ENCODE assay signal across 8 mouse cellular contexts in the genomic region with DNA sequence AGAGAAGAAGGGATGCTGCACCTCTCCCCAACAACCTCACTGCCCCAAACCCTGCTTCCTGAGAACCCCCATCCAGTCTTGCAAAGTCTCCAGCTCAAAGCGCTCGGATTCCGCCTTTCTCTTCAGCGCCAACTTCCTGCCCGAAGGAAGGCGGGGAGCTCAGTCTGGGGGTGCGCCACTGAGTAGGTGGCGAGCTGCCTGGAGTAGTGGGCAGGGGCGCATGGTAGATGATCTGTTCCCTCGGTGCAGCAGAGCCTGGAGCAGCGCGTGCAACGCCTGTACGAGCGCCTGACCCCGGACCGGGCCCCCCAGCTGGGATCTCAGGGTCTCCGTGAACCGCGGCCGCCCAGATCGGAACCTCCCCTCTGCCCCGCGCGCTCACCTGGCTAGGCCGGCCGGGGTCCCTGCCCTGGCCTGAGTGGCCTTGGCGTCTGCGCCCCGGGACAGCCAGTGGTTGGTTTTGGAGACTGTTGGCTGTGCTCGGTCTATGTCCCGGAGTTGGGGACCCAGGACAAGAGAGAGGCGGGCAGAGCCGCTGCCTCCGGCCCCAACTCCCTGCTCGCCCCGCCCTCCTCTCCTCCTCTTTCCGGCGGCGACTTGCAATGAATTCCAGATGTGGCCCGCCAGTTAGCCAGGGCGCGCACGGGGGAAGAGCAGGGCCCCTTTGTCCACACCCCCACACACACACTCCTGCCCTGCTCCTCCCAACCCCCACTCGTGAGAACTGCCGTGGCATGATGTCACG. TPM values are rescaled to one million over a fixed set of nuclear protein-coding genes. Genes with fewer than 3 reads are reported as not detected.
DNase-seq lines count a peak whose midpoint lies in the region; ATAC-seq lines count a peak whose summit lies in the region.

A gene (minus strand): TSS at position 566 of the 745 bp plus-strand sequence.

- WGBS in embryonic facial prominence, embryonic 13.5 days: under 1% methylated on average over 47 of the region's 47 CpGs
- WGBS in limb, embryonic 15.5 days: under 1% methylated on average over 46 of the region's 47 CpGs
- WGBS in midbrain, embryonic 16.5 days: under 1% methylated on average over 47 of the region's 47 CpGs

- H3K4me1 ChIP-seq in embryonic facial prominence, embryonic 13.5 days: peaks cover 53% of the 10 kb centered on the region
- H3K4me1 ChIP-seq in limb, embryonic 15.5 days: peaks cover 57% of the 10 kb centered on the region
- H3K4me1 ChIP-seq in midbrain, embryonic 16.5 days (ENCODE audit: control insufficient read depth, insufficient read depth, low read length): peaks cover 11% of the 10 kb centered on the region; the same call in 1 of the 2 replicates

- H3K4me2 ChIP-seq in embryonic facial prominence, embryonic 13.5 days: peak within 1 kb of the TSS; percentile 90
- peak within 1 kb of the TSS; percentile 83 for H3K4me2 ChIP-seq in limb, embryonic 15.5 days
- peak within 1 kb of the TSS; percentile 98 for H3K4me2 ChIP-seq in midbrain, embryonic 16.5 days (ENCODE audit: low read length)

- H3K4me3 ChIP-seq in embryonic facial prominence, embryonic 13.5 days: peak within 1 kb of the TSS; percentile 90
- peak within 1 kb of the TSS; percentile 92 for H3K4me3 ChIP-seq in limb, embryonic 15.5 days
- H3K4me3 ChIP-seq in midbrain, embryonic 16.5 days (ENCODE audit: low read depth, low read length): peak within 1 kb of the TSS; percentile 81

- DNase-seq in layer of hippocampus, adult 11-12 months (ENCODE audit: low spot score): peak; percentile 59
- no peak for DNase-seq in layer of hippocampus, adult 9-10 months (ENCODE audit: low spot score)
- peak; percentile 90 to 93 for DNase-seq in heart, adult 18-20 months
- peak; percentile 74 for DNase-seq in kidney, adult 11 months
- peak; percentile 55 to 73 for DNase-seq in spleen, postnatal 10 days (ENCODE audit: low spot score in 2 of 2)

- H3K9ac ChIP-seq in embryonic facial prominence, embryonic 13.5 days: peak within 1 kb of the TSS; percentile 98
- peak within 1 kb of the TSS; percentile 98 for H3K9ac ChIP-seq in limb, embryonic 15.5 days
- H3K9ac ChIP-seq in midbrain, embryonic 16.5 days (ENCODE audit: low read depth, low read length): peak within 1 kb of the TSS; percentile 78

- no peaks in the 10 kb centered on the region for H3K36me3 ChIP-seq in embryonic facial prominence, embryonic 13.5 days
- no peaks in the 10 kb centered on the region for H3K36me3 ChIP-seq in limb, embryonic 15.5 days
- no peaks in the 10 kb centered on the region for H3K36me3 ChIP-seq in midbrain, embryonic 16.5 days (ENCODE audit: control insufficient read depth, insufficient read depth, low read length)

- no peaks in the 10 kb centered on the region for H3K9me3 ChIP-seq in embryonic facial prominence, embryonic 13.5 days
- H3K9me3 ChIP-seq in limb, embryonic 15.5 days: no peaks in the 10 kb centered on the region
- no peaks in the 10 kb centered on the region for H3K9me3 ChIP-seq in midbrain, embryonic 16.5 days (replicated peaks; ENCODE audit: control insufficient read depth, low read length, poor library complexity, severe bottlenecking)

- peak within 1 kb of the TSS; percentile 99 for H3K27ac ChIP-seq in embryonic facial prominence, embryonic 13.5 days
- H3K27ac ChIP-seq in limb, embryonic 15.5 days: peak within 1 kb of the TSS; percentile 99
- peak within 1 kb of the TSS; percentile 32; the same call in 1 of the 2 replicates for H3K27ac ChIP-seq in midbrain, embryonic 16.5 days (ENCODE audit: low read length)

- H3K27me3 ChIP-seq in embryonic facial prominence, embryonic 13.5 days: no peaks in the 10 kb centered on the region
- no peaks in the 10 kb centered on the region for H3K27me3 ChIP-seq in limb, embryonic 15.5 days
- no peaks in the 10 kb centered on the region for H3K27me3 ChIP-seq in midbrain, embryonic 16.5 days (ENCODE audit: control insufficient read depth, insufficient read depth, low read depth, low read length)

- ATAC-seq in embryonic facial prominence, embryonic 13.5 days (ENCODE audit: insufficient number of reproducible peaks, insufficient read depth, low FRiP score, low TSS enrichment, low read depth): peak; percentile 83
- peak; percentile 71 for ATAC-seq in limb, embryonic 15.5 days (ENCODE audit: insufficient number of reproducible peaks, low FRiP score, low TSS enrichment, low read depth)
- ATAC-seq in midbrain, embryonic 16.5 days: peak; percentile 61

RNA-seq across cellular contexts. Expression of the gene that starts here (rescaled TPM):
- 67.8 and 71.5 TPM in 2 replicates for polyA plus RNA-seq in embryonic facial prominence, embryonic 13.5 days (2015; fragmentation: Nextera tagmentation; extraction: Ambion mirVana)
- total RNA-seq in heart, adult 18-20 months (2021): 1 to 10 TPM; 1.4 to 2.0 TPM
- 62.0 and 65.1 TPM in 2 replicates for polyA plus RNA-seq in limb, embryonic 15.5 days (2015; fragmentation: Nextera tagmentation; extraction: Ambion mirVana)
- 9.7 and 10.3 TPM in 2 replicates for polyA plus RNA-seq in midbrain, embryonic 16.5 days (2015; fragmentation: Nextera tagmentation; extraction: Ambion mirVana)

Comparison
In these comparisons a context has a peak if more than half of its experiments do, and no peak if none do; other contexts are left out.
1. H3K27ac ChIP-seq: peak in every context shown above with its lines; median percentile 99 in embryonic facial prominence, embryonic 13.5 days; 99 in limb, embryonic 15.5 days; 32 in midbrain, embryonic 16.5 days.